Mouse (Mus musculus) thymus, postnatal 0 days (tissue): ENCODE measurements at regions not wholly inside any gene's neighbourhood (a gene's known extent, or its start where the extent isn't known, plus 50 kb on each side); places are given as distances from the start of the nearest gene placed in this dataset.

Source experiments
- DNase-seq: peaks from one replicate; pipeline ENCODE4 v3.0.0-alpha.2; 2015; ENCODE audit warnings: low spot score

DNA sequence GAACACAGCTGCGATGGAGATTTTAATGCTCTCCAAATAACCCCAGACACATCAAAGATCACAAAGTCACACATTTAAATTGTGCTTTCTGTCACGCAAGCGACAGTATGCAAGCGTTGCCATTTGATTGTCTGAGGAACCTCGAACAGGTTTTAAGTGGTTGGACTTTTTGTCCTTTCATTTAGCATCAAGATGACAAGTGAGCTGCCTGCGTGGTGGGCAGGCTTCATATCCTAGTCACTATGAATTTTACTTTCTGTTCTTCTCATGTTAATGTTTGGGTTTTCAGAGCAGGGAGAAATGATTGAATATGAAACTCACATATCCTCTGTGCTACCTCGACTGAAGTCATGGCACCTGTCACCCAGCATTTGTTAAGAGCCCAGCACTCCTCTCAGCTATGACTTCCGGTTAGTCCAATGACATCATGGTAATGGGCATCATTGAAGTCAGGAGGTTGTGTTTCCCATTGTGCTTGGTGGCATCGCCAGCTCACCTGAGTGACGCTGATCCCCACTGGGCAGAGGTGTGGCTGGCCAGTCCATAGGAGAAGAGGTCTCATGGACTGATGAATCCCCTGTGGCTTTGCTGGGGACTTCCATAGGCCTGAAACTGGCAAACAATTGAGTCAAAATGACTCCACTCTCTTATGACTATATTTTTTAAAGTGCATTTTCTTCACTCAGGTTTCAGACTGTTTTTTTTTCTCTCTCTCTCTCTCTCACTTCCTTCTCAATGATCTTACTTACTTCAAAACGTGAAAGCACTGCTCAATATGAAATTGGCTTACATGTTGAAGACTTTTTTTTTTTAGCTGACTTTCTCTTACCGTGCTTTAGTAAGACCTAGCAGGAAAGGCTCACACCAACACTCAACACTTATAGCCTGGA is 209.1 kb upstream of the Id2 start:
- no peak for DNase-seq

DNA sequence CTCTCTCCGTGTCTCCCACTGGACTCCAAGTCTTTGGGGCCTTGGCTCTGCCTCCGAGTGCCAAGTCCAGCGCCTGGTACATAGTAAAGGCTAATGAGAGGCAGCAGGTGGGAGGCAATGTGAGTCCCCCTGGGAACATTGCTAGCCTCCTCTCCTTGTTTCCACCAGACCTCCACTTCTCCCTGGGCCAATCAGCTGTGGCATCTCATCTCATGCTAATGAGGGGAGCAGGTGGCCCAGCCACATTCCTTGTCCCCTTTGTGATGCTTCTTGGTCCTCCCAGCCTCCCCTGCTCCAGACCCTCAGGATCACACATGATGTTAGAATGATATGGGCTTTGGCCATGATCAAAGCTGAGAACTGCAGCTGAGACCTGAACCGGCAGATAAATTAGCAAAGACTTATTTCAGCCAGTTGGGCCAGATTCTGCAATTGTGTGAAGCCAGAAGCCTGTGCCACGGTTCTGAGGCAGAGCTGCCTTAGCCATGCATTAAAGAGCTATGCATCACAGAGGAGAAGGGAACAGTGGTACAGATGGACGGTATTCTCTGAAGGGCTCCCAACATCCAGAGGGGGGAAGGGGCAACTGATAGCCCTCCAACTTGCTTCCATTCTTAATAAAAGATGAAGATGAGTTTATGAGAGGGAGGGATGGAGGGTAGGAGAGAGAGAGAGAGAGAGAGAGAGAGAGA is 208.0 kb upstream of the Id2 start:
- DNase-seq = no peak

DNA sequence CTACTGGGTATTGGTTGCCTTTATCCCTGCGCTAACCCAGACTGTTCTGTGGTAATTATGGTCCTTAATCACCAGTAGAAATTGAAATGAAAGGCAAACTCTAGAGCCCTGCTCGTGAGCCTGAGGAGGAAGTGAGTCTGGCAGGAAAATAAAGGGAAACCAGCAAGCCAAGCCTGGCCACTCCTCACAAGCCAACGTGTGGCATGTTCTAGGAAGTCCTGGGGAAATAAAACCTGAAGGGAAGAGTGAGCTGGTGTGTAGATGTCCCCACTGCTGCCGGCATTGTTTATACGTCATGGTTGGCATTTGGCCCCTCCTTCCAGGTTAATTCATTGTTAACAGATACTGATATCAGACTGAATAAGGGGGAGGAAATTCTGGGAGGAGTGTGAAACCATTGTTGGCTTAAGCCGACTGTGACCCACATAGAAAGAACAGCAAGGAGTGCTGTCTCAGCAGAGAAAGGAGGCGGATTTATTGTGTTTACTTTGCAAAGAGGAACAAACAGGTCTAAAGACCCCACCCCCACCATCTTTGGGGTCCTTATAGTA is 206.6 kb upstream of the Id2 start:
- DNase-seq = no peak

DNA sequence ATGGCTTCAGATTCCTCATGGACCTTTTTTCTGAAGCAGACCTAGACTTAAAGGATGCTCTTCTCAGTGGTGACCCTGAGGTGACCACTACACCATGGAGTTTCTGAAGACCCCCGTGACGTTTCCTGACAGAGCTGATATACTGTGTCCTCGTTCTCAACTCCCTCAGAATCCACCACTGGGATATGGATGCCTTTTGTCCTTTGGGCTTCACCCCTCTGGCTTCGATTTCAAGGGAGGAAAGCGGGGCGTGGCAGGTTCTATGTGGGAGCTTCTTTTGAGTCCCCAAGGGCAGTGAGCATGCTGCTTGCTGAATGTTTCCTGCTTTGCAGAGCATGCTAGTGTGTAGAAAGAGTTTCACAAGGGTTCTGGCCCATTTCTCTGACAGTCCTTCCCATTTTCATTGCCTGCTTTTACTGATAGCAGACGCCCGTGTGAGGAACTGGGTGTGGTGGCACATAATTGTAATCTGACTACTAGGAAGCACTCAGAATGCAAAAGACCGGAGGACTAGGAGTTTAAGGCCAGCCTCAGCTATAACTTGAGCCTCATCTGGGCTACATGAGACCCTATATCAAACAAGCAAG is 204.0 kb upstream of the Id2 start:
- no peak for DNase-seq

DNA sequence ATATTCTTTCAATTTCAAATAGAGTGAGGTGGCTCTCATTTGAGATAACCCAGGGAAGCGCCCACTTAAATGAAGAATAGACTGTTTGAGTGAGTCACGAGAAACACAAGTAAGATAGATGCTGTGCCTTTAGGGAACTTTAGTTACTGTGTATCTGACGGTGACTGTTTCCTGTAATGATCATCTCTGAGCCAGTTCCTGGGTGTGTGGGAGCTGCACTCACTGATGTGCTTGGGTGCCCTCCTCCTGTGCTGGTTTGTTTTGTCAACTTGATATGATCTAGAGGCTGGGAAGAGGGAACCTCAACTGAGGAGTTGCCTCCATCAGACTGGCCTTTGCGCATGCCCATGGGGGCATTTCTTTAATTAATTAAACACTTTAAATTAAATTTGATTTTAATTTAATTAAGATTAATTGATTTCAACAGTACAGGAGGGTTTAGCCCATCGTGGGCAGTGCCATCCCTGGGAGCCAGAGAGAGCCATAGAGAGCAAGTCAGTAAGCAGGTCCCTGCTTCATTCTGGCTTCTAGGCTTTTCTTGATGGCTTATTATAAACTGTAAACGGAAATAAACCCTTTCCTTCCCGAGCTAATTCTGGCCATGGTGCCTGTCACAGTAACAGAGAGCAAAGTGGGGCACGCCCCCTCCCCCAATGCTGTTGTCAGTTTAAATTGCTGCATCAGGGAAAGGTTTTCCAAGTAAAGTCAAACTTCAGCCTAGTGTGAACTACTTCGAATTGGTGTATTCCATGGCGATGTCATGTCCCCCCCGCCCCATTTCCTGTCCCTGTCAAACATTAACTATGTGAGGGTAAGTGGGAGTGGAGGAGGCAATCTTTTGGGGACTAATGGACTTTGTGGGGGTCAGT is 202.9 kb upstream of the Id2 start:
- no peak for DNase-seq

DNA sequence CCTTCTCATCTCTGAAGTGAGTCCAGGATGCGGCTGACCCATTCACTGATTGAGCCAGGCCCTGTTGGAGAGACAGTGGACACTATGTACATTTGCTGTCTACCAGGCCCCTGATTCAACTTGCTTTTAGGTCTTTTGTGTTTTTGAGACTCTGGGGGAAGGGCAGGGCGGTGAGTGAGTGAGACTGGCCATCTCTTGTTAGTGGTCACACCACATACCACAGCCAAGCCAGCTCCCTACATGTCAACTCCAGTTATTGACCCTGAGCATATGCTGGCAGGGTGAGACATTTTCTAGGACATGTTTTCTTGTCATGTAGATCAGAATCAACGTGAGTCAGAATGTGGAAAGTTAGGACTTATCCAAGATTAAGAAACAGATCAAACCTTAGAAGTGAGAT is 201.8 kb upstream of the Id2 start:
- no peak for DNase-seq

DNA sequence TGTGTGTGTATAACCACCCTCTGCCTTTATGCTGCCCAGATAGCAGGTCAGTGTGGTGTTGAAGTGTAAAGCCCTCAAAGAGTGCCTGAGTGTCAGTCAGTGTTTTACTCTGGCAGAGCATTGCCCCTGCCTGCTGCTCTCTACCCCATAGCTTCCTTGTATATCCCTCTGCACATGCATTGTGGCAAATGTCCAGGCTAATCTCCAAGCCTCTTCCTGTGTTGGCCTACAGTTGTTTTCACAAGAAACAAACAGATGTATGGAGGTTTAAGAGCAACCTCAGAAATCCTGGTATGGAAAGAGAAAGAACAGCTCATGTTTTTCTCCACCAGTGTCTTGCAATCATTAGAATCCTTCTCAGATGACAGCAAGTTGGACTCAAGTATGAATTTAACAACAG is 201.0 kb upstream of the Id2 start:
- DNase-seq = no peak

DNA sequence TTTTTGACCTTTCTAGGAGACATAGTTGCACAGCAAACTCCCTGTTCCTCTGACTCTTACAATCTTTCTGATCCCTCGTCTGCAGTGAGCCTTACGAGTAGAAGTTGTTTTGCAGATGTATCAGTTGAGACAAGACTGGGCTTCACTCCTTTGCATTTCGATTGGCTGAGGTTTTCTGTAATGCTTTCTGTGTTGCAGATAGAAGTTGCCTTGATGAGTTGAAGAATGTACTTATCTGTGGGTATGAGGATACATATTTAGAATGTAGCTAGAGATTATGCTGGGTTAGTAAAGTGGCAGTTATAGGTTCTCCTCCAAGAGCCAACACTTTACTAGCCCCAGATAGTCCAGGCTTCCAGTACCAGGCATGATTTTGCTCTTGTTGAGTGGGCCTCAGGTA is 199.7 kb upstream of the Id2 start:
- DNase-seq = no peak

DNA sequence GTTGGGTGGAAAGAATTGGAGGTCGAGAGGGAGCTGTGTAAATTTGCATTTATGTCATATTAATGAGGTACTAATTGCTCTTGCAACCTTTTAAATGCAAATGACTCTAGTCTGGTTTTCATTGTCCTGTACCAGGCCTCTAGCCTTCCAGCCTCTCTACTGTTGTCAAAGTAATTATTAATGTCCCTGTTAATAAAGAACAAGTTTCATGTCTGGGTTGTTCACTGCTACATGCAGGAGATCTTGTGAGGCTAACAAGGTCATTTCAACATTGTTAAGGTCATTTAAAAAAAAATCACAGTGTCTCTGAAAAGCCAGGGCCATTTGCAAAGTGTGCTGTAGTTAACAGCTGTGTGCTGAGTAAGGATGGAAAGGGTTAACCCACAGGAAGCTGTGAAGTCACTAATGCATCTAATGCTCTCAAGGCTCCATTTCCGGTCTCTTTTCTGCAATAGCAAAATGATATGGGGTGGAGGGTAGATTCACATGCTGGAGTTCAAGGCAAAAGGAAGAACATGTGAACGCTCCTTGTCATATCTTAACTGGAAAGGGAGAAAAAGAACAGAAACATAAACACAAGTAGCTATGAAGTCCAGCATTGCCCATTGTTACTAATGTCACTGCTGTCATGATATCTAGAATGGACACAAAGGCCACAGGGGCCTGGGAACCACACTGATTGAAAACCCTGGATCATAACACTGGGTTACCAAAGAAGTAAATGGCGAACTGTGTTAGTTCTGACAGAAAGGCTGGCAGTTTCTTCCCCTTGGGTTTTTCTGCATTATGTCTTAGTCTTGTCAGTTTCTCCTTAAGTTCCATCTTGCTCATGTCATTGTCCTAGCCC is 197.5 kb upstream of the Id2 start:
- peak; percentile 39 for DNase-seq

DNA sequence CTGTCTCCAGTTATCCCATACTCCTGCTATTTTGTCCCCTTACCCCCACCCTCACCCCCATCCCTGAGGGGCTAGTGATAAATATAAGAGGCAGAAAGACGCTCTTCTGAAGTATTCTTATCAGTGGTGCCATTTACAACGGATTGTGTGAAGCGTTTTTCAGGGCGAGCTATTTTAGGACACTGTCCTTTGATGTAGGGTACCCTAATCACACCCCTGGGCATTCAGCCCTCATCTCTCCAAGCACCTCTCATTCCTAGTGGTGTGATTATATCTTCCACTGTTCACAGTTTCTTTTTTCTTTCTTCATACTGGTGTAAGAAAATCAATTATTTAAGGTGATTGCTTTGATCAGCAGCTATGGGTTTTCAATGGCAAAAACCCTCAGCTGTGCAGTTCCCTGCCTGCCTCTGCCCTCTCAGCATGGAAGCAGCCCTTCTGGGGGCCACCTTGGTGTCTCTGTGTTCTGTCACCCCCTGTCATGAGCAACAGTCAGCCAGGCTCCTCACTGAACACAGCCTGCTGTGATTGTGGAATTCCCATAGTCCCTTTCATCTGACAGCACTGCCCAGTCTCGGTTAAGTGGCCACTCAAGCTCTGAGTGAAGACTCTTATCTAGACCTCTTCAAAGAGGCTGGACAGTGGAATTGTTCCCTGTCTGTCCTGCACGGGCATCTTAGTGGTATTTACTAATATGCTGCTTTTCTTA is 196.7 kb upstream of the Id2 start:
- no peak for DNase-seq

DNA sequence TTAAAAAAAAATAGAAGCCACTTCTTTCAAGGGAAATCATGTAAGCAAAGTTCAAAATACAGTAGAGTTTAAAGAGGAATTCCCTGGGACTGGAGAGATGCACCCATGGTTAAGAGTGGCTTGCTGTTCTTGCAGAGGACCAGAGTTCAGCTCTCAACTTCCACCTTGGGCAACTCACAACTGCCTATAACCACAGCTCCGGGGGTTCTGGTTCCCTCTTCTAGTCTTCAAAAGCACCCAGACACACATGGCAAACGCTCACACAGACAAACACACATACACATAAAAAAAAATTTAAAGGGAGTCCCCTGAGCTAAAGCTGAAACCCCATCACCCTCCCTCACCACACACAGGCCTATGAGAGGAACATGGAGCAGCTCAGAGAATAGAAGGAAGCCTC is 192.4 kb upstream of the Id2 start:
- DNase-seq = no peak

DNA sequence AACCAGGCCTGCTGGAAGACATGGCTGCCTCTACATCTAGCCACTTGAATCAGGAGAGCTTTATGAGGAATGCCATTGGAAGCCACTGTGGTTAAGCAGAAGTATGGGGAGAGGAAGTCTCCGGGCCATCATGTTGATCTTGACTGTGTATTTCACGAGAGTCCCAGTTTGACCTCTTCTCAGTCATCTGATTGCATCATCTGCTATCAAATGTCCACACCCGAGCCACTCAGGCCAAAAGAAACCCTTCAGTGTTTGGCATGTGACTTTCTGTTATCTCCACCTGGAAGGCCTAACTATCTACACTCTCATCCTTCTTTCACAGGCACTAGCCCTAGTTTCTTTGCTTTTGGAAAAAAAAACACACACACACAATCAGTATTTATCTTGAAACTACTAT is 186.9 kb upstream of the Id2 start:
- no peak for DNase-seq

DNA sequence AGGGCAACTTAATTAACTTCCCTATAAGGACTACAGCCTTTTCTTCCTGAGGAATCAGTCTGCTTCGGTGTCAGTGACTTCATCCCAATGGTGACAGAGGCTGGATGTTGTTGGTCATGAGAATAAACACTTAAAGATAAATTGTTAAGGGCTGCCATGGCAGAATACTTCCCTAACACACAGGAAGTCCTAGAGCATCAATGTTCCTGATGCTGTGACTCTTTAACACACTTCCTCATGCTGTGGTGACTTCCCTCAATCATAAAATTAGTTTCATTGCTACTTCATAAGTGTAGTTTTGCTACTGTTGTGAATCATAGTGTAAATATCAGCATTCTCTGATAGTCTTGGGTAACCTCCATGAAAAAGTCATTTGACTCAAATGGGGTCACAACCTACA is 184.5 kb upstream of the Id2 start:
- no peak for DNase-seq

DNA sequence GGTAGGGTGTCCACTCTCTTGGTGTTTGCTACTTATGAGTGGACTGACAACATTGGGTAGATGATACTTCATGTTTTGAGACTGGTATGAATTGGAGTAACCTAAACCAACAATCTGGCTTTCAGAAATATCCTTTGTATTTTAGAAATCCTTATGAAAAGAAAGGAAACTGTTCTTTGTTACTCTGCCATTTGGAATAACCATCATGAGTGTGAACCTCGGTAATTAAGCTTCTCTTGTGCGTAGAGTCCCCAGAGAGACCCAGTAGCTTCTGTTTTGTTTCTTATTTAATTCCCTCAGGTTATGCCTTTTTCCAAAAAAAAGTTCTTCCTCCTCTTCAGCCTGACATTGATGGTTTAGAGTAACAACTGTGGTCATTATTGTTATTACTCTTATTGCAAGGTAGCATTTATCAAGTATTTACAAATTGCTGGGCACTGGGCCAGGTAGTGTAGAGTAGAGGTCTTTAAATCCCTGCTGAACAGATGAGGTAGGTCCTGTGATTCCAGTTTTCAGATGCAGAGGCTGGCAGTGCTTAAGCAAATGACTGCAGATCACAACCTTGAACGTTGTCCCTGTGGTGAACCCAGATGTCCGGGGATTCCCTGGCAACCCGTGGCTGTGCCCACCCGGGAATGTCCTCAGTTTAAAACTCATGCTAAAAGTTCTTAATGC is 176.8 kb upstream of the Id2 start:
- no peak for DNase-seq

DNA sequence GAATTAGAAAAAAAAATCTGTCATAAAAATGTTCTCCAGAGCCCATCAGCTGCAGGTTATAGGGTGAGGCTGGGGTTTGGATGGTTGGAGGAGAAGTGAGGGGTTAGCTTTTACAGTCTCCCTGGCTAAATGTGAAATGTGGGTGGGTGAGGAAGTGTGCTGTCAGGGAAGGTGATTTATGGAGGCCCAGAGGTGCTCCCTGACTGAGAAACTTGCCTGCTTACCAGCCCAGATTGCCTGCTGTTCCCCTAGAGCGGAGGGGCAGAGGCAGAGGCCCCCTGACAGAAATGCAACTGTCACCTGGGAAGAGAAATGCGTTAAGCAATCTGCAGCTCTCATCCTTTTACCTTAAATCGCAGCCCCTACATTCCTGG is 175.8 kb upstream of the Id2 start:
- no peak for DNase-seq

DNA sequence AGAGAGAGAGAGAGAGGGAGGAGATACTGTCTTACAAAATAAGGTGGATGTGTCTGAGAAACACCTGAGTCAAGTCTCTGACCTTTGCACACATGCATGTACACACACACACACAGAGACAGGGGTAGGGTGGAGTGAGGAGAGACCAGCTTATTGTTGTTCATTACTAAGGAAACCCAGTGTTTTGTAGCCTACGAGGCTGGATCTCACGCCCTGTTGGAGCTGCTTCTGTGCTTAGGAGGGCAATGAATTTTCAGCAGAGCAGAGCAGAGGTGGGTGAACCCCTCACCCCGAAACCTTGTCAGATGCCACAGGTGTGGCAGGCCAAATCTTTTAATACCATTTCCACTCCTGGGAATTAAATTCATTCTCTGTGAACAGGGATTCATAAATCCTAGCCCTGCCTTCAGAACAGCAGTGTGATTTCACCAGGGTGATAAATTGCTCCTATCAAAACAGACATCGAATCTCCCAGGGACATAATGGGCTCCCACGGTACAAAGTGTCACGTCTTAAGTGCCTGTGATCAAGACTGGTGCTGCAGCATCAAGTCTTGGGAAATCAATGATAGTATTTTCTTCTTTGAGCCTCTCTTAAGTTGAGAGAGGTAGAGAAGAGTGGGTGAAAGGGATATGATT is 175.3 kb upstream of the Id2 start:
- DNase-seq = no peak

DNA sequence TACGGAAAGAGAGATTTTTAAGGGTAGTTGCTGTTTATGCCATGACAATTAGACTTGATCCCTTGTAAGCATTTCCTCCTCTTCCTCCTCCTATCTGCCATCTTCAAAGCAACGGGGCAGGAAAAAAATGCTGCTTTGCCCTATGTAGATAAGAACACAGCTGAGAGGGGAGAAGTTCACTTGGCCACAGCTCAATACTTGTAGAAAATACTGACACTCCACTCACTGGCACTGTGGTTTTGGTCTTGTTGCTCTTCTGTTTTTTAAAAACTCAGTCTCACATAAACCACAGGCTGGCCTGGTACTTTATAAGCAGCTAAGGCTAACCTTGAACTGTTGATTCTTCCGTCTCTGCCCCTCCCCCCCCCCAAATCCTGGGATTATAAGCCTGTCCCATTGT is 172.9 kb upstream of the Id2 start:
- no peak for DNase-seq
